Mouse (Mus musculus) adrenal gland, postnatal 36 days (tissue): ENCODE data around the gene Gm11639. TPM values are rescaled to one million over a fixed set of nuclear protein-coding genes. Genes with fewer than 3 reads are reported as not detected.

Experiments
- DNase-seq, 2 experiments: peaks; one replicate each; pipeline ENCODE4 v3.0.0; 2021; ENCODE audit warnings: mixed read lengths in 1 of 2
- long read RNA-seq, 2 experiments: library from polyadenylated mRNA; stranded (forward); transcript quantifications; one replicate each; pipeline ENCODE4 v2.0.0; 2021; ENCODE audit warnings: borderline sequencing depth in 2 of 2
- total RNA-seq, 2 experiments: library from RNA; stranded (reverse); gene quantifications; 2 replicates each; pipeline ENCODE4 v1.2.3; 2021

The Gm11639 gene
- under 1 TPM; 0.03 to 0.10 TPM for total RNA-seq
- long read RNA-seq, experiment 1, result 0 reads
- long read RNA-seq, experiment 2, result 0 reads

DNA sequence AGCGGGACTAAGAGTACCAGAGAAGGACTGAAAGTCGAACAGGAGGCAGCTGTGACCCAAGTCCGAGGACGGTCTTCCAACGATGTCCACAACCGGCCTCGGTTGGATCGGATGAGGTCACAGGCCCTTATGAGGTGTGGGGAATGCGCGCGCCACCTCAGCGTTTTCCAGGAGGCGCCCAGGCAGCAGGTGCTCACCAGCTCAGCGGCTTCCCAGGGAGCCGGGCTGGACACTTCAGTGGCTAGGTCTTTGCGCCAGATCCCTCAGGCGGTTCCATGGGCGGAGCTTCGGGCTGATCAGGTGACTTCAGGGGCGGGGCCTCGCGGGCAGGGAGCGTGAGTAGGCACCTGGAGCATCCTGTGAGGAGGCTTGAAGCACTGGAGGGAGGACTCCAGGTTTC, at the start of gene Gm11639:
Gm11639 (plus strand) TSS at position 160 of the 400 bp plus-strand sequence.
- DNase-seq, result peak; percentile 7 to 10

DNA sequence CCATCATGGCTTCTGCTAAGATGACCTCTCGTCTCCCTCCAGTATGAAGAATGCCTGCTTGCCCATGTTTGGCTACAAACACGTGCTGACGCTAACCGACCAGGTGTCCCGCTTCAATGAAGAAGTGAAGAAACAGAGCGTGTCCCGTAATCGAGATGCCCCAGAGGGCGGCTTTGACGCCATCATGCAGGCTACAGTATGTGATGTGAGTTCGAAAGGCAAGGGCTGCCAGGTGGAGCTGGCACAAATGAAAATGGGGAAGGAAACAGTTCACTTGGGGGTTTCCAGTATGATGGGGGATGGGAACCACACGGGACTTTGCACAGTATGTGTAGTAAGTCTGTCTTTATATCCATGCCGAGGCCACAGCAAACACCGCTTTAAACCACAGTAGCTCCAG, 48.5 kb upstream of the Gm11639 start:
- no peak for DNase-seq

DNA sequence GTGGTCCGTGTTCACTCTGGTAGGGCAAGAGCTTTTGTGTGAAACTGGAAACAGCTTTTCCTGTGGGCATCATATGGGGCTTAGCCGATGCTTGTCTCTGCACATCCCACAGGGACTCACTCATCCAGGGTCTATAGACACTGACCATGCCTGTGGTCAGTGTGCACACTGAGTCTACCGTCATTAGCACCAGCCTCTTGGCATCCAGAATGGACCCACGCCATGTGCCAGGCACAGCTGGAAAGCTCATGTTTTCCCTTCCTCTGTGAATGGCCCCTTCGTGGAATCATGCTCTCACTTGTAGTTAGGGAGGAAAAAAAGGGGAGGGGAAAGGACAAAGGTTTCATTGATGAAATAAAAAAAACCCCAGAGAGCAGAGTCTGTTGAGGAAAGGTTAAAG, 47.5 kb upstream of the Gm11639 start:
- DNase-seq, result no peak

DNA sequence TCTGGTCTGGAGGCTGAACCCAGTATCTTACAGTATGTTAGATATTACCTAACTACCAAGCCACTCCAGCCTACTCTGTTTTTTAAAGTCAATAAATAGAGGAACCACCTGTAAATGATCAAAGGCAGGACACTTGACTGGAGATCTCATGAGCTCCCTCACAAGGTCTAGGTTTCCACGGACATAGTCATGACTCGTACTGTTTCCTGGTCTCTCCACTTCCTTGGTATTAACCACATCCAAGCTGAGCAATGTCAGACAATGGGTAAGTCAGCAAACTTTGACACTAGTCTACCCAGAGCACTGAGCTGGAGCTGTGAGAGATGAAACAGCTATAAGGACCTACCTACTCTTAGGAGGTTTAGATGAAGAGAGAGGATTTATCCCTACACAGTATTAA, 46.6 kb upstream of the Gm11639 start:
- DNase-seq, result no peak

DNA sequence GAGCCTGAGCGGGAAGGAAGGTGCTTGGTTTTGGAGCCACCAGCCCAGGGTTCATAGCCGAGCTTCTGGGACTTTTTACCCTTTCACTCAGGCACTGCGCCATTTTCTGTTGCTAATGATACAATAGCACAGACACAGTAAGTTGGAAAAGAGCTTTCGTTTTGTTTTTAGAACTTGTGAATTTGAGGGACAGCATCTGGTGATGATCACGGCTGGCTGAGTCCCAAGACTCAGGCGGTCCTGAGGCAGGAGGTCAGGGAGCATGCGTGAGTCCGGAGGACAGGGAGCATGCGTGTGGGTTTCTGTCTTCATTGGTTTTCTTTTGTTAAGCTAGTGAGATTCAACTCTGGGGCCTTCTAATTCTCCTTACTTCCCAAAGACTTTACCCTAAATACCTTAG, 45.9 kb upstream of the Gm11639 start:
- DNase-seq, result no peak

DNA sequence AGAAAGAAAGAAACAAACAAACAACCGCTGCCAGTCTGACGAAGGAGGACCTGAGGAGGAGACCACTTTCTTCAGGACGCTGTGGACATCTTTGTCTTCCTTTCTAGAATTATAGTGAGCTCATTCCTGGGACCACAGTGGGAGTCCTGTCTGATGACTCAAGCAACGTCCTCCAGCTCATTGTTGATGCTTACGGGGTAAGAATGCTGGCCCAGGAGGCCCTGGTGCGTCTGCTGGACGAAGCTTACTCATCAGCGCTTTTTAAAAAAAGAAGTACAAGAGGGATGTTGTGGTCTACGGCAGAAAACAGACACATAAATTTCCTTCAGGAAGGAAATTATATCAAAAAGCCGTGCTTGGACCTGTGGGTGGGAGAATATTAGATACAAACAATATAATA, 44.6 kb upstream of the Gm11639 start:
- no peak for DNase-seq

DNA sequence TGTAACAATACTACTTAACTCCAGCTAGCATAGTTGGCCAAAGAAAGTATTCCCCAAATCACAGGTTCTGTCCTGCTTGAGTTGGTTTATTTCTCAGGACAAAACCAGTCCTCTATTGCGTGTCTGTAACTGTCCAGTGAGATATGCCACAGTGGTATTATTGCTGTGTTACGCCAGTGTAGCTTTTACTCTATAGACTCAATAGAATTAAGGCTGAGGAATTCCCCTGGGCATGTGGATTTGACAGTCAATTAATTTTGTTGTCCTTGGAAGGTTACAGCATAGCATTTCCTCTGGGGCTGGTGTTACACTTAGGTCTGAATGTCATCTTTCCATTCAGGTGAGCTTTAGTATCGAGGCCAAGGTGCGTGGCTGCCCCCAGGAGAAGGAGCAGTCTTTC, 42.3 kb upstream of the Gm11639 start:
- no peak for DNase-seq

DNA sequence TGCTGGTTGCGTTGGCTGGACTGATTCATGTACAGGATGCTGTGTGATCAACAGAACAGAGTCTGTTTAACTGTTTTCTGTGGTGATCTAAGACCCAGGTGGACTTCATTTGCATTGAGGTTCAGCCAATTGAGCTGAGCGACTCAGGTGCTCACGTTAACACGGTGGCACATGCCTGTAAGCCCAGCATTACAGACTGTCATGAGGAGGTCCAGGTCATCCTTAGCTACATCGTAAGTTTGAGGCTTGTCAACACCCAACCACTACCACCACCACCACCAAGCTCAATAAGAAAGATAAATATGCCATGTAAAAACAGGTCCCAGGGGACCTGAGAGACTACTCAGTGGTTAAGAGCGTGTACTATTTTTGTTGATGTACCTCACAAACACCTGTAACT, 40.1 kb upstream of the Gm11639 start:
- no peak for DNase-seq

DNA sequence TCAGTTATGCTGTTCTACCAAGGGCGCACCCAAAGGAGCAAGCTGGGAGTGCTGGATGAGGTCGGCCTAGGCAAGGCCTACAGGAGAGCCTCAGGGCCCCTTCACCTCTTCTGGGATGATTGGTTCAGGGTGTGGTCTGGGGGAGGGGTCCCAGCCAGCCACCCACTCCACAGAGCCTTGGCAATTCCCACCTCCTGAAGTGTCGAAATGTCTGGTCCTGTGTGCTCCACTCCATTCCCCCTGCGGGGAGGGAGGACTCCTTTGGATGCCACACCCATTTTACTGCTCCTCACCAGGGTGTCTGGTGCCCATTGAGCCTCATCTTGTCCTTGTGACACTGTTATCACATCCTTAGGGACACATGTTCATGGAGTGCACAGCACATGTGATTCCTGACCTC, 39.3 kb upstream of the Gm11639 start:
- no peak for DNase-seq

DNA sequence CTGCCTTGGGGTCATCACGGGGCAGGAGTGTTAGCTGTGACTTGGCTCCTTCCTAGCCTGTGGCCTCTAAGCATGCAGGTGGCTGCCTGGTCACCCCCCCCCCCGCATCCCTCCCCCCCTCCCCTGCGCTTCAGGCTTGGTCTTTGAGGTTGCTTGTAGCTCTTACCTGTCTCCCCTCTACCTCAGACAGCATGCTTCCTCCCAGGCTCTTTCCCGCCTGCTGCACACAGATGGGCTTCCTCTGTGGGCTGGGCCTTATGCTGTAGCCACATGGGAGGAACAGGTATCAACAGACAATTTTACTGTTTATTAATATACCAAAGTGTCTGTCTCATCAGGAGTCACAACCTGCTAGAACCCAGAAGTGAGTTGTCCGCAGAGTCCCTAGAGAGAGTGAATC, 38.9 kb upstream of the Gm11639 start:
- DNase-seq, result no peak

DNA sequence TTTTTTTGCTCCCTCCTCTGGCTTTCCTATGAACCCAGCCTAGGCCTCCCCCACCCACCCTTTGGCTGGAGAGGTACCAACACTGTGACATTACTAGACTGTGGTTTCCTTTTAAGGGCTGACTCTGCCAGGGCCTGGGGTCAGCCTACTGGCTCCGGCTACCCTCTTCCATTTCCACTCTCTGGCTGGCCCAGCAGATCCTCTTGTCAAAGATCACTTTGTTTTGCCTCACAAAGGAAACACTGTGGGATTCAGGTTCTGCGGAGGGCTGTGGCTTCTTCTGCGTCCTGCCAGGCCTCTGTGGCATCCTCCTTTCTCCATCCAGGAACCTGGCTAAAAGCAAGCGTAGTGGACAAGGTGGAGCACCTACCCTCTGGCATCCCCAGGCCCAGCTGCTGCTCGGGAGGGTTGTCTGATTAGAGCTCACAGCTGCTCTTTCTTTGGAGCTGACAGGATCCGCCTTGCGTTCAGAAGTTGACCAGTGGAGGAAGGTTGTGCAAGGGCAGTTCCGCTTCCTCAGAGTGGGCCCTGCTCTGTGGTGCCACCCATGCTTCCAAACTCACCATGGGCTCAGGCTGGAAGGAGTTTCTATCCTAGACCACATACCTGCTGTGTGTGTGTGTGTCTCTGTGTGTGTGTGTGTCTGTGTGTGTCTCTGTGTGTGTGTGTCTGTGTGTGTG, 38.2 kb upstream of the Gm11639 start:
- DNase-seq, result no peak

DNA sequence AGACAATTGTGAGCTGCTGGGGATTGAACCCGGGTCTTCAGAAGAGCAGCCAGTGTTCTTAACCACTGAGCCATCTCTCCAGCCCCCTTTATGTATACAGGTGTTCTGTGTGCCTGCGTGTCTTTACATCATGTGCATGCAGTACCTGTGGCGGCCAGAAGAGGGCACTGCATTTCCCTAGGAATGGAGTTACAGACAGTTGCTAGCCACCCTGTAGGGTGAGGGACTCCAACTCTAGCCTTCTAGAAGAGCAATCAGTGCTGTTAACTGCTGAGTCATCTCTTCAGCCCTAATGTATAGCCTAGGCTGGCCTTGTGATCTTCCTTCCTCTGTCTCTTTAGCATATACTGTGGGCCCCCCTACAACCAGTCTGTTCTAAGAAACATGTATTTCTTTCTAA, 36.9 kb upstream of the Gm11639 start:
- peak in 1 of 2 experiments; percentile 42 for DNase-seq

DNA sequence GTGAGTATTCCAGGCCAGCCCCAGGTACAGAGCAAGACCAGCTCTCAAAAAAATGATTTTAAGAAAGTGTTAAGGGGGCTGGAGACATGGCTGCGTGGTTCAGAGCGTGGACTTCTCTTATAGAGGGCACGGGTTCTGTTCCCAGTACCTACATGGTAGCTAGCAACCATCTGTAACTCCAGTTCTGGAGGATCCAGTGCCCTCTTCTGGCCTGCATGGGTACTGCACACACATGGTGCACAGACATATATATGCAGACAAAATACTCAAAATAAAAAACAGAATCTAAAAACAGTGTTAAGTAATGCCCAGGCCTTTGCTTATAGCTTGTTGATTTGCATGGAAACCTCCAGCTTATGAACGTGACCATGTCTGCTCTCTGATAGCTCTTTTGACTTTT, 24.9 kb upstream of the Gm11639 start:
- no peak for DNase-seq

DNA sequence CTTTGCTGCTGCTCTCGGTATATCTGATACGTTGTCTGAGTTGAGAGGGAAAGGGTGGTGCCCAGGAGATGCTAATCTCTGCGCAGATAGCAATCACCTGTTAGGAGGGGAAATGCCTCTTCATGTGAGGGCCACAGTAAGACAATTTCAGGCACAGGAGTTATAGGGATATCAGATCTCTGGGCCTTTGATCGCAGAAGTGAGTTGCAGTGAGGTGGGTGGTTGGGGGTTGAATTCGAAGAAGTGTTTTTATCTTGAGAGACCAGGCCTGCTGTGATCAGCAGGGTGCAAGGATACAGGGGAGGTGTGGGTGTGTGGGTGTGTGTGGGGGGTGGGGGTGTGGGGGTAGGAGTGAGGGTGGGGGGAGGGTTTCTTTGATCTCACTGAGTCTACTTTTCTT, 24.4 kb upstream of the Gm11639 start:
- no peak for DNase-seq

DNA sequence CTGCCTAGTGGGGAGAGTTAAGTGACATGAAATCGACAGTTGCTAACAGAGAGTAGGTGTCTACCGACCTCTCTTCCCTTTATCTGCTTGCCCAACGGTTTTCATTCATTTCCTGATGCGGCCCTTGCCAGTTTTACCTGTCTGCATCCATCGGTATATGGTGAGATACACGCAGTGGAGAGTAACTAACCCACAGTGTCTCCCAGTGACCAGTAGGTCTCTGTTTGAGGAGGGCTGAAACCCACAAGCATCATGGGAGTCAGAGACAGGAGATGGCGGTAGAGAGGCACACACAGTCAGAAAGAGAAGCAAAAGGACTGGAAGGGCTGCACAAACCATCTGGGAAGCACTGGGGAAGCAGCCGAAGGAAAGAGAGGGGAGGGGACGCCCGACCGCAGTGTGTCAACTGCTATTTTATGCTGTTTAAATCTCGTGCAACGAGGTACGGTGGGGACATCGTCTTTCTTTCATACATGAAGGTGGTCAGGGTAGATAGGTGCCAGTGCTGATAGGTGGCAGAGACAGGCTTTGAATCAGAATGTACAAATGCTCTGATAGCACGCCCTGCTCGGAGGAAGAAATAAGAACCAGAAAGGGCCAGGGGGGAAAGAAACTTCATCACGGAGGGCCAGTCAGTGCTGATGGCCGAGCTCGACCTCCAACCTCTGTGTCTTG, 23.8 kb upstream of the Gm11639 start:
- no peak for DNase-seq

DNA sequence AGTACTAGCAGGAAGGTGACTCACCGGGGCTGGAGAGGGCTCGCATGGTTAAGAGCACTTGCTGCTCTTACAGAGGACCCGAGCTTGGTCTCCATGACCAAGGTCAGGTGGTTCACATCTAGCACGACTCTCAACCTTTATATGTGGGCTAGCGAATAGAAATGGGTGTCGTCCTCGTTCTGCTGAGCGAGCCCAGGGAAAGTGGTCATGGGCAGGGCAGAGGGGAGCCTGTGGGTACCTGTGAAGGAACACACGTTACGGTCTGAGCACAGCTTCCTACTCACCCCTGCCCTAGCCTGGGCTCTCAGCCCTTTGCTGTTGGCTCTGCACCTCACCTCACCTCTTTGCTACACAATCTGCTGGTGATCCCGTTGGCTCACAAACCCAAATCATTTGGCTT, 22.9 kb upstream of the Gm11639 start:
- no peak for DNase-seq

DNA sequence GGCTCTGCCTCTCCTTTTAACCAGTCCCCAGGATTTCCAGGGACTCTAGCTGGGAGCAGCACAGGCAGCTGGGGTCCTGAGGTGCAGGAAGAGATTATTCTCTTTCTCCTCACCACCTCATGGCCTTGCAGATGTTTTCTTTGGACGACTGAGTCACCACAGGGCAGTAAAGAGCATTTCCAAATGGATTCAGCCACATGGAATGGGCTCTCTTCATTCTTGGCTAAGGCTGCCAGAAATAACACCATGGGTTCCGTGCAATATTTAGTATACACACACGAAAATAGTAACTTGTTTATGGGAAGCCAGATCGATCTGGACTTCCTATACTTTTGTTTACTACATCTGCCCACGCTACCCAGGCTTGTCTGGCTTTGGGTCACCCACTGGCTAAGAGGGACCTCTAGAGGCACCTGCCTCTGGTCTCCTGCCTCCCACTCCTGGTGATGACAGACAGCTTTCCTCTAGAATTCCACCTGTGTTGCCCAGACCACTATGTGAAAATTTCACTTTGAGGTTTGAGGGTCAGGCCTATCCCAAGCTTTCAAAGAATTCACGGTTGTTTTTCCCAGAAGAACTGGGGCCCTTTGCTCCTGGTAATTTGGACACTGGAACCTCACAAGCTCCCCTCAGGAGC, 22.1 kb upstream of the Gm11639 start:
- DNase-seq, result peak in 1 of 2 experiments; percentile 21

DNA sequence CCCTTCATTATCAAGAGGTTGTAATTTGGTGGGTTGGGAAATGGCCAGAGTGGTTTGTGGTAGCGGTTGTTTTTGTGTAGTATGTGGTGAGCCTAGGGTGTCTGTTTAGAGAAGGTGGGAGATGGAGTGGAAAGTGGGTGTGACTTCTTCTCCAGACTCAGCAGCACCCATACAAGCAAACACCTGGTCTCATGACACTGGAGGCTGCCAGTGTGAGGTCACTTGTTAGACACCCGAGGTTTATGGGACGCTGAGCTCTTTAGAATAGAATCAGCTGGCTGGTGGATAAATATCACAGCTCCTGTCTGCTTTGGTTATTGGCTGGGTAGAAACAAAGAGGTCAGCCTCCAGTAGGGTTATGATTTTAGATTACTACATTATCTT, 21.6 kb upstream of the Gm11639 start:
- DNase-seq, result no peak

DNA sequence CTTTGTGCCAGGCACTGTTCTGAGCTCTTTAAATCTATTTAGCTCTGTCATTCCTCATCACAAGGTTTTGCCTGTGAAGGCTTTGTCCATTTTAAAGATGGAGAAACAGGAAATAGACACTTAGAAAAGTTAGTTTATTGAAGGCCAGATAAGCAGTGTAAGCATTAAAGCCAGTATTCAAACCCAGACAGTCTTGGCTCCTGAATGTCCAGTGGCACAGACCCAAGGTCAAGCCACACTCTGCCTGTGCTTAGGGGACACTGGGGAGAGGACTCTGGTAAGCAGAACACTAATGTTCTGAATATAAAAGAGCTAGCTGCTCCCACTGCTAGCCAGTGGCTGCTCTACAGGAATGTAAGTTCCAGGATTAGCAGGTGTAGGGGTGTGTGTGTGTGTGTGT, 21.1 kb upstream of the Gm11639 start:
- peak; percentile 44 to 52 for DNase-seq

DNA sequence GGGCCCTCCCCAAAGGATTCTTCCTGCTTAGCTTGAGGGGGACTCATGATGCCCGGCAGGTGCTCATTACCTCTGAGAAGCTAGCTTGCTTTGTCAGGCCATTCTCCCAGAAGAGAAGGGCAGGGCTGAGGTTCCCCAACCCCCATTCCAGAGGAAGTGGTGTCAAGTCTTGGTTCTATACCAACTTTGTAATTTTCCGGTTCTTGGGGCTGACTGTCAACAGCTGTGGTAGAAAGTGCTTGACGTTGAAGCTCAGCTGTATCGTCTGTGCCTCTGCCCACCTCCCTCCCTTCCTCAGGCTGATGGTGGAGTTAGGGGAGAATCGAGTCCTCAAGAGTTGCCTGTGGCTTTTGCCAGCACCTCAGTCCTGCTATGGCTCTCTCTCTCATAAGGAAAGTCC, 18.1 kb upstream of the Gm11639 start:
- DNase-seq, result no peak

DNA sequence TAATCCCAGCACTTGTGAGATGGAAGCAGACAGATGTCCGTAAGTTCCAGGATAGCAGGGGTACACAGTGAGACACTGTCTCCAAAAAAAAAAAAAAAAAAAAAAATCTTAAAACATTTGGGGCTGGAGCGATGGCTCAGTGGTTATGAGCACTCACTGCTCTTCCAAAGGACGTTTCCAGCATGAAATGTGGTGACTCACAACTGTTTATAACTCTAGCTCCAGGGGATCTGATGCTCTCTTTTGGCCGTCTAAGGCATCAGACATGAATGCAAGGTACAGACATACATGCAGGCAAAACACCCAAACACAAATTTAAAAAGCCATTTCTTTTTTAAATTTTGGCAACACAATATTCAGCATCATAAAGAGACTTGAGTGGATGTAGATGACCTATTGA, 12.1 kb upstream of the Gm11639 start:
- no peak for DNase-seq

DNA sequence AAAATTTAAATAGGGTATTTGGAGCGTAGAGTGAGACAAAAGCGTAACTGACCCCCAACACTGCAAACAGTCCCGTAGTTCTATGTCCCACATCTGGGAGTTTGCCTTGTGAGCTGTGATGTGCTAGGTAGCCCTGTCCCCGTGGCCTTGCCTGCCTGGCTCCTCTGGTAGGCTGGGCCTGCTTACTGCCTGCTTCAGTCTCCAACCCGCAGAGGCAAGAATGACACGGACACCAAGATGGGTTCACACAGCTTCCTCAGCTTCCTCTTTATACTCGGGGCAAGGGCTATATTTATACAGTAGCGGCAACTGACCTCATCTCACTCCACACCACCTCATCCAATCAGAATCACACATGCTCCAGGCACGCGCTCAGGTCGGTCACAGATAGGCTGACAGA, 10.7 kb upstream of the Gm11639 start:
- DNase-seq, result no peak

DNA sequence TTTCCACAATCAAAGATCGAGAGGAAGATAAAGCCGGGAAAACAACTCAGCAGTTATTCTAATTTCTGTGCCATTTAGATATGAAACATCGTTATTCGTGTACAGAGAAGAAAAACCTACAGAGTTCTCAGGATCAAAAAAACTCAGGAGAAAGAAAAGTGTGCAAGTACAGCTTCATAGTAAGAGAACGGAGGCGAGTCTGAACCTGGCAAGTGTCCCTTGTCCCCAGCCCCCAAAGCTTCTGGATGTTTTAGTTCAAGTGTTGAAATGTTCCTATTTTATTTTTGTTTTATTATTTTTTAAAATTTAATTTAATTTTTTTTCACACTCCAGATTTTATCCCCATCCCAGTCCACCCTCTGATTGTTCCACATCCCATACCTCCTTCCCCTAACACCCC, 7.7 kb downstream of the Gm11639 start:
- no peak for DNase-seq

DNA sequence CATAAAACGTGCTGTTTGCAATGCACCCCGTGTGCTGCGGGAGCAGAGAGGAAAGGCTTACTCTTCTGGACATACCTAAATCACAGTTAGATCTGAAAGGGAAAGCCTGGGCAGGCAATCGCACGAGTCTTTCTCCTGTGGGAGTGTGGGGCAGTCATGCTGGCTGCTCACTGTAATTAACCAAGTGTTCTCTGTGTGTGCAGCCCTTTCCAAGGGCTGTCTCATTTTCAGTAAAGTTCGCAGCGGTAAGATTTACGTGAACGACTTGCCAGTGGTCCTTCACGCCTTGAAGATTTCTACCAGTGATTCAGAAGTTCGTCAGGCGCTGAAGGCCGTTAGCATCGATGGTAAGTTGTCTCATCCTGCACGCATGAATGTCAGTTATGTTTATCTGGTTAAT, 18.6 kb downstream of the Gm11639 start:
- DNase-seq, result no peak
